Mouse (Mus musculus) induced T-regulatory cell, adult 2 months (primary cell): ENCODE data around the gene Lrrc4b.

Experiments used
- DNase-seq: peaks from one replicate; pipeline ENCODE4 v3.0.0-alpha.2; 2012; ENCODE audit warnings: low read depth

Gene Lrrc4b

GRCm38 (mm10) chr7:44464511-44464910, 35.7 kb downstream of the Lrrc4b start:
- no peak for DNase-seq

GRCm38 (mm10) chr7:44465111-44465510, 36.3 kb downstream of the Lrrc4b start, which contains the start of gene Aspdh:
Gene Aspdh (plus strand): TSS chr7:44465391.
- no peak for DNase-seq

GRCm38 (mm10) chr7:44466006-44466887, 37.4 kb downstream of the Lrrc4b start:
- no peak for DNase-seq

DNA sequence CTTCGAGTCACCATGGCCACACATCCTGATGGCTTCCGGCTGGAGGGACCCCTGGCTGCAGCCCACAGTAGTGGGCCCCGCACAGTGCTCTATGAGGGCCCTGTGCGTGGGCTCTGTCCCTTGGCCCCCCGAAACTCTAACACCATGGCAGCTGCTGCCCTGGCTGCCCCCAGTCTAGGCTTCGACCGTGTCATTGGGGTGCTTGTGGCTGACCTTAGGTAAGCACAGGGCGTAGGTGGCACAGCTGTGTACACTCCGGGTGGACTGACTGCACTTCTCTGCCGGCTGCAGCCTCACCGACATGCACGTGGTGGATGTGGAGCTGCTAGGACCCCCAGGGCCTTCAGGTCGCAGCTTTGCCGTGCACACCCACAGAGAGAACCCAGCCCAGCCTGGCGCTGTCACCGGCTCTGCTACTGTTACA, 38.1 kb downstream of the Lrrc4b start:
- DNase-seq = no peak

DNA sequence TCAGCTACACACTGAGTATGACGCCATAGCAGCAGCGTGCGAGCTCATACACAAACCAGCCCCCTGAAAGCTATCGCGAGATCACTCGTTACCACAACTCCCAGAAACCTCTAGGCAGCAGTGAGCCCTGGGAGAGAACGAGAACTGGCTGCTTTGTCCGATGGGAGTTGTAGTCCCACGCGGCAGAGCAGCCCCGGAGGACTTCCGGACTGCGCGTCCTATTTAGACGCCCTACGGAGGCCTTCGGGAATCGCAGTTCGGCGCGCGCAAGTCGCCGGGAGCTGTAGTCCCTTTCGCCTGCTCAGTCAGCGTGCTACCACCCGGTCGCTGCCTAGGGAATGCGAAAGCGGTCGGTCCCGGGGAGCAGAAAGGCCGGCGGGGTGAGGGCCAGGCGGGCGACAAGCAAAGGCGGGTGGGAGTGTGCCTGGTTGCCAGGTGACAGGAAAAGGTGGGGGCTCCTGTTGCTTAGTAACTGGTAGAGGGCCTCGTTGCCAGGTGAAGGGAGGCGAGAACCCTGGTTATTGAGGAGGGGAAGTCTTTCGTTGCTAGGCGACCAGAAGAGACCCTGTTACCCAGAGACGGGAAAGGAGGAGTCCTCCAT, 39.1 kb downstream of the Lrrc4b start, which contains the start of gene Josd2:
Josd2 (plus strand) TSS at position 170 of the 601 bp plus-strand sequence.
- peak; percentile 96 for DNase-seq

GRCm38 (mm10) chr7:44468644-44469285, 39.9 kb downstream of the Lrrc4b start:
- no peak for DNase-seq

- no peak for DNase-seq
Observed at GRCm38 (mm10) chr7:44469677-44470675, 41.2 kb downstream of the Lrrc4b start.

DNA sequence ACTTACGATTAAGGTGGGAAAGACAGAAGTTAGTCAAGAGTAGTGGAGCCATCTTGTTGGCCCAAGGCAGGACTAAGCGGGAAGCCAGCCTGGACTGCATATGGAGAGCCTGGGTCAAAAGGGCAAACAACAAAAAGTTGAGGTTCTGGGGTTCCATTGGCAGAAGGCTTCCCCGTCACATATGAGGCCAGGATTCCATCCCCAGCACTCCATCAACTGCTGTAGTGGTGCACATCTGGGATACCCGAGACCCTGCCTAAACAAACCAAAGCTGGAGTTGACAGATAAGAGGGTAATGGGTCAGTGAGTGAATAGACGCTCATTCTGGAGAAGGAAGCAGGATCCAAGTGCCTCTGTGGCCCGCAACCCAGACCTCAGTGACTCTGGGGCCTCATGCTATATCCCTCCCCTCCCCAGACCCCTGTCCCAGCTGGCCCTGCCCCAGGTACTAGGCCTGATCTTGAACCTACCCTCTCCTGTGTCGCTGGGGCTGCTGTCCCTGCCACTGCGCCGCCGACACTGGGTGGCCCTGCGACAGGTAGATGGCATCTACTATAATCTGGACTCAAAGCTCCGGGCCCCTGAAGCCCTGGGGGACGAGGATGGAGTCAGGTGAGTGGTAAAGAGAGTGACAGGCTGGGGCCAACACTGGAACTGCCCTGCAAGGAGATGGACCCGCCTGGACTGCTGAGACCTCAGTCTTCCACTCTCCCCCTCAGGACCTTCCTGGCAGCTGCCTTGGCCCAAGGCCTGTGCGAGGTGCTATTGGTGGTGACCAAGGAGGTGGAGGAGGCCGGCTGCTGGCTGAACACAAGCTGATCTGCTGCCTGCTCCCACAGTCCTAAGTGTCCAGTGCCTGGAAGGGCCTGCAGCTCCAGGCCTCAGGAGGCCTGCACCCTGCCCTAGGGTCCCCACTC, 42.1 kb downstream of the Lrrc4b start:
- no peak for DNase-seq

DNA sequence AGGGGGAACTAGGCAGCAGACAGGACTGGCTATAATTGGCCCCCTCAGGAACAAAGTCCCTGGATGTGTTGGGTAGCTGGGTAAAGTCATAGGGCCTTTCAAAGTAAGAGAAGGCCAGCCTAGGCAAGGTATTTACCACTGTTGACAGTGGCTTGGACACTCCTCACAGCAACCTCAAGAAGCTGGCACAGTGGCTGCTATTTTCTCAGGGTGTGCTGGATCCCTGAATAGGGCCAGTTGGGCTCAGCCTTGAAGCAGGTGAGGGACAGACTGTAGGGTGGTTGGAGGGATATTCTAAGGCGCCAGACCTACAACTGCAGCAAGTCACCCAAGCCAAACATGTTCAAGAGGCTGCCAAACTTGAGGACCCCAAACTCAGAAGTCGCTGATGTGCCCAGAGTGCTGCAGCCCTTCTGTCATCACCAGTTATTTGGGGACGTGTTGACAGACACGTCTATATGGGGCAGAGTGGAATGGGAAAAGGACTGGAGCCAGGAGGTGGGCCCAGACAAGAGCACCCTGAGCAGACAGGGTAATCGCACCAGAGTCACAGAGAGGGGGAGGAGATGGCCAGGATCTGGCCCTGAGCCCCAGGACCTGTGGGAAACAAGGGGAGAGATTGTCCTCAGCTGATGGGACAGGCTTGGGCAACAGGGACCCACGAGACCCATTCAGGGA, 43.2 kb downstream of the Lrrc4b start:
- DNase-seq = no peak

DNA sequence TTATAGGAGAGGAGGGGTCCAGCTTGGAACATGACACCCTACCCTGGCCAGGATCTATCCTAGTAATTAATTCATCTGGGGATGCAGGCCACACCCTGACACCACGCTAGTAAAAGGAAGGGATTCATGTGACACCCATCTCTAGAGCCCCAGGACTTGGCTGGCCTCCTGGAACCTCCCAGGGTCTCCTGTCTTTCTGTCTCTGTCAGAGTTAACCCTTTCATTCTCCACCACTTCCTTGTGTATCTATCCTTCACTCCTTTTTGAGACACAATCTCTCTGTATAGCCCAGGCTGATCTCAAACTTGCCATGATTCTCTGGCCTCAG, 43.7 kb downstream of the Lrrc4b start:
- DNase-seq = no peak

- no peak for DNase-seq
Observed at GRCm38 (mm10) chr7:44472961-44473646, 44.3 kb downstream of the Lrrc4b start.

- DNase-seq = no peak
Observed at GRCm38 (mm10) chr7:44474419-44474818, 45.6 kb downstream of the Lrrc4b start.

GRCm38 (mm10) chr7:44475046-44475614, 46.3 kb downstream of the Lrrc4b start:
- no peak for DNase-seq

GRCm38 (mm10) chr7:44482836-44483435, 54.1 kb downstream of the Lrrc4b start:
- no peak for DNase-seq

- DNase-seq = no peak
Observed at GRCm38 (mm10) chr7:44484109-44484508, 55.3 kb downstream of the Lrrc4b start.

GRCm38 (mm10) chr7:44484841-44485571, 56.2 kb downstream of the Lrrc4b start:
- peak; percentile 90 for DNase-seq

DNA sequence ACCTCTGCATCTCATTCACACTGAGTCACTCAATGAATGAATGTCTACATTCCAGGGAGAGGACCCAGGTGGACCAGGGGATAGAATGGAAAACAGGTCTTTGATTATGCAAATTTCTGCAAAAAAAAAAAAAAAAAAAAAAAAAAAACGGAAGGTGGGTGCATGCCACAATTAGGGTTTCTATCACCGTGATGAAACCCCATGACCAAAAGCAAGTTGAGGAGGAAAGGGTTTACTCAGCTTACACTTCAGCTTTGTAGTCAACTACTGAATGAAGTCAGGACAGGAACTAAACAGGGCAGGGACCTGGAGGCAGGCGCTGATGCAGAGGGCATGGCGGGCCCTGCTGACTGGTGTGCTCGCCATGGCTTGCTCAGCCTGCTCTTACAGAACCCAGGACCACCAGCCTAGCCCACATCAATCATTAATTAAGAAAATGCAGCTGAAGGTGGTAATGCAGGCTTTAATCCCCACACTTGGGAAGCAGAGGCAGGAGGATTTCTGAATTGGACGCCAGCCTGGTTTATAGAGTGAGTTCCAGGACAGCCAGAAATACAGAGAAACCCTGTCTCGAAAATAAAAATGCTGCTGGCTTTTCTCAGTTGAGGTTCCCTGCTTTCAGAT, 56.9 kb downstream of the Lrrc4b start:
- no peak for DNase-seq
